Mouse (Mus musculus) A20 (cell line): ENCODE results near the gene Olfr1028.

Source experiments
- DNase-seq: peaks from one replicate; pipeline ENCODE4 v3.0.0-alpha.2; 2011; ENCODE audit warnings: low read depth, low spot score

The Olfr1028 gene

DNA sequence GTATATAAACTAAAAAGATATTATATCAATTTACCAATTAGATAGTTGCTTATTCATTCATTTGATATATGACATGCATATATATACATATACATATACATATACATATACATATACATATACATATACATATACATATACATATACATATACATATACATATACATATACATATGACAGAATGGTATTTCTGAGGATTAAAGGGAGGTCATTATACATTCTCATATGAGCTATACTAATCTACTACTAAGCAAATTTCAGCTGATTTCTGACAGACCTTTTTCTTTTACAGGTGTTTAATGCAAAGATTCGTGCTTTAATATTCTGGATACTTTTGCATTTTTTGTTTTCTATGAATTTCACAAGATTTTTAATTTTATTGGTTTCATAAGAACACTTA is at the start of gene Olfr1028:
Olfr1028 (plus strand) TSS at position 301 of the 400 bp plus-strand sequence.
- no peak for DNase-seq

- no peak for DNase-seq
Measured at GRCm38 (mm10) chr2:85904952-85905351, 45.3 kb upstream of the Olfr1028 start, which contains the start of gene Olfr1024. Gene Olfr1024 (minus strand): TSS chr2:85905052.

GRCm38 (mm10) chr2:85913197-85913596 is 37.0 kb upstream of the Olfr1028 start:
- DNase-seq = no peak

DNA sequence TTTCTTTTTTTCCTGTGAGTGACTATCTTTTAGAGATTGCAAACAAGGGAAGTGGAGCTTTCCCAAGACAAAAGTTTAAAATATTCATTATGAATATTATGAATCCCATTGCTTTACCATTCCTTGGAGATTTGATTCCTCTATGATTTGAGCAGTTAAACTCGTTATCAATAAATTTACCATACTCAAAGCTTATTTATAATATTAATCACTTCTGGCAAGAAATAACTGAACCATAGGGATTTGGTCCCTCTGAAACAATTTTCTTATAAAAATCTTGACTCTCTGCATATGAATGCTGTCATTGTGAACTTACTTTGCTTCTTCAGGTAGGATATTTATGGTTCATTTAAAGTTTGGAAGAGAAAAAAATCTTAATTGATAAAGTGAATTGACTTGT is 35.3 kb upstream of the Olfr1028 start, which contains the start of gene Olfr1025-ps1:
Olfr1025-ps1 (plus strand) TSS at position 301 of the 400 bp plus-strand sequence.
- DNase-seq = no peak

- DNase-seq = no peak
Measured at GRCm38 (mm10) chr2:85921258-85921657, 29.0 kb upstream of the Olfr1028 start, which contains the start of gene Olfr1026. Gene Olfr1026 (plus strand): TSS chr2:85921558.

- DNase-seq = no peak
Measured at GRCm38 (mm10) chr2:85973595-85973994, 23.4 kb downstream of the Olfr1028 start, which contains the start of gene Olfr1029. Gene Olfr1029 (plus strand): TSS chr2:85973895.

GRCm38 (mm10) chr2:85978976-85979375 is 28.7 kb downstream of the Olfr1028 start, which contains the start of gene Olfr1030:
Gene Olfr1030 (plus strand): TSS chr2:85979276.
- no peak for DNase-seq

GRCm38 (mm10) chr2:85990004-85990403 is 39.8 kb downstream of the Olfr1028 start, which contains the start of gene Olfr1031:
Gene Olfr1031 (plus strand): TSS chr2:85990304.
- no peak for DNase-seq
